Mouse (Mus musculus) WW6 (cell line): ENCODE data around the gene Il1rn.

Experiments
- DNase-seq: peaks from one replicate; pipeline ENCODE4 v3.0.0-alpha.2; 2013; ENCODE audit warnings: low read depth, low spot score

Gene Il1rn

GRCm38 (mm10) chr2:24382456-24383230, 46.0 kb downstream of the Il1rn start:
- no peak for DNase-seq

GRCm38 (mm10) chr2:24383636-24384035, 47.0 kb downstream of the Il1rn start:
- DNase-seq = no peak

GRCm38 (mm10) chr2:24384393-24384792, 47.7 kb downstream of the Il1rn start:
- DNase-seq = no peak

- DNase-seq = no peak
Measured at GRCm38 (mm10) chr2:24385111-24385961, 48.7 kb downstream of the Il1rn start.

GRCm38 (mm10) chr2:24386158-24386963, 49.7 kb downstream of the Il1rn start:
- DNase-seq = no peak

GRCm38 (mm10) chr2:24386964-24387320, 50.3 kb downstream of the Il1rn start:
- DNase-seq = no peak

- no peak for DNase-seq
Measured at GRCm38 (mm10) chr2:24387361-24388283, 51.0 kb downstream of the Il1rn start.

- DNase-seq = no peak
Measured at GRCm38 (mm10) chr2:24393251-24393650, 56.6 kb downstream of the Il1rn start.

- no peak for DNase-seq
Measured at GRCm38 (mm10) chr2:24397115-24397514, 60.5 kb downstream of the Il1rn start.

GRCm38 (mm10) chr2:24400711-24401110, 64.1 kb downstream of the Il1rn start:
- DNase-seq = no peak
